Mouse (Mus musculus) kidney, adult 2 months (tissue): ENCODE data around the gene Svs5. TPM values are rescaled to one million over a fixed set of nuclear protein-coding genes. Genes with fewer than 3 reads are reported as not detected.

Source experiments
- DNase-seq: peaks from one replicate; pipeline ENCODE4 v3.0.0; 2021
- H3K27ac ChIP-seq: fragments of 200-500 bp; 2 replicates; pipeline ENCODE4 v1.5.1; 2012; ENCODE audit warnings: low read depth, low read length, control low read depth, inconsistent platforms; ENCODE audit not compliant: insufficient read depth
- H3K27me3 ChIP-seq: fragments of 200-500 bp; replicated peaks from 2 replicates; pipeline ENCODE4 v1.6.1; 2012; ENCODE audit warnings: mild to moderate bottlenecking, moderate library complexity, low read length, inconsistent platforms; ENCODE audit not compliant: control insufficient read depth, insufficient read depth
- H3K36me3 ChIP-seq: fragments of 200-500 bp; 2 replicates; pipeline ENCODE4 v1.6.1; 2012; ENCODE audit warnings: mild to moderate bottlenecking, moderate library complexity, low read length, inconsistent platforms; ENCODE audit not compliant: control insufficient read depth, insufficient read depth
- H3K4me1 ChIP-seq: fragments of 200-500 bp; 2 replicates; pipeline ENCODE4 v1.6.1; 2011; ENCODE audit warnings: low read length; ENCODE audit not compliant: control insufficient read depth, insufficient read depth
- H3K4me3 ChIP-seq: fragments of 200-500 bp; 2 replicates; pipeline ENCODE4 v1.5.1; 2011; ENCODE audit warnings: mild to moderate bottlenecking, low read depth, low read length, control low read depth; ENCODE audit not compliant: insufficient read depth
- CTCF ChIP-seq: fragments of 200-500 bp; conservative IDR thresholded peaks from 2 replicates; pipeline ENCODE4 v1.5.1; 2011; ENCODE audit warnings: low read depth, mild to moderate bottlenecking, control low read depth, low read length, moderate library complexity, mixed read lengths; ENCODE audit not compliant: insufficient read depth, insufficient read length
- POLR2A ChIP-seq: fragments of 200-500 bp; IDR thresholded peaks from one replicate; pipeline ENCODE4 v1.6.1; 2011; ENCODE audit warnings: low read depth, low read length, control low read depth
- WGBS: fragments of 180-500 bp; shearing (Covaris S2); methylation state at CpG from one replicate; pipeline ENCODE4 v1.1.7; 2018; 5-methylcytosine and 5-hydroxymethylcytosine counted together
- polyA plus RNA-seq: library from polyadenylated mRNA; depleted of rRNA; stranded (reverse); fragments of >200 nt; gene quantifications from 2 replicates; pipeline ENCODE4 v1.2.3, GENCODE M21; 2012

Svs5 gene
- polyA plus RNA-seq, 1 experiment = not detected

DNA sequence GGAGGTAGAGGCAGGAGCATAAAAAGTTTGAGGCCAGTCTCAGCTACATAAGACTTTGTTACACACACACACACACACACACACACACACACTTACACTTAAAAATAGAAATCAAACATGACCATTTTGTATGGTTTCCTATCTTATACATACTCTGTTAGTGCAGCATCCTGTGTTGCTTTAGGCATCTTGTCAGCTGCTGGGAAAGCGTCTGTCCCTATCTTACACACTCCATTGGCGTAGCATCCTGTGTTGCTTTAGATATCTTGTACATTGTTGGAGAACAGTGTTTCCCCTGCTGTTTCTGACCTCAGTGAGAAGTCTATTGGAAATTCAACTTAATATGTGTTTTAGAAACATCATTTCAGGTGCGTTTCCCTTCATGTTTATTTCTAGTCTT, 20.2 kb downstream of the Svs5 start:
- no peak overlapping the region for H3K4me3 ChIP-seq
- no peak overlapping the region for H3K27ac ChIP-seq
- TF ChIP-seq POLR2A (no peak), CTCF (no peak)
- H3K36me3 ChIP-seq = no peaks in the 10 kb centered on the region
- no peaks in the 10 kb centered on the region for H3K4me1 ChIP-seq
- DNase-seq = no peak
- WGBS = 87% methylated on average over 3 of the region's 3 CpGs
- H3K27me3 ChIP-seq = no peaks in the 10 kb centered on the region

DNA sequence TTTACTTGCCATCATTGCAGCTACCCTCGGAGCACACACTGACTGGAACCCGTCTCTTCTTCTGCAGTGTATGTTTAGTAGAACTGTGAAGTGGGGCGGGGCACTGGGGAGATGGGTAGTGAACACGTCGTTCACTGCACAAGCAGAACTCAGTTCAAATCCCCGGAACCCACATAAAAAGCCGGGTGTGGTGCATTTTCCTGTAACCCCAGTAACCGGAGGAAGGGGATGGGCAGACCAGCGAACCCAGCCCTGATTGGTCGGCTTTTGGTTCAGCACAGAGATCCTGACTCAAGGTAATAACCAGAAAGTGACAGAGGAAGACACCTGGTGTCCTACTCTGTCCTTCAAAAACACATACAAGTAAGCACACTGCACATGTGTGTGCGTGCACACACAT, 20.8 kb downstream of the Svs5 start:
- no peak overlapping the region for H3K27ac ChIP-seq
- TF ChIP-seq POLR2A (no peak), CTCF (no peak)
- no peaks in the 10 kb centered on the region for H3K27me3 ChIP-seq
- no peak overlapping the region for H3K4me3 ChIP-seq
- no peak for DNase-seq
- 89% methylated on average over 11 of the region's 11 CpGs for WGBS
- H3K36me3 ChIP-seq = no peaks in the 10 kb centered on the region
- no peaks in the 10 kb centered on the region for H3K4me1 ChIP-seq

DNA sequence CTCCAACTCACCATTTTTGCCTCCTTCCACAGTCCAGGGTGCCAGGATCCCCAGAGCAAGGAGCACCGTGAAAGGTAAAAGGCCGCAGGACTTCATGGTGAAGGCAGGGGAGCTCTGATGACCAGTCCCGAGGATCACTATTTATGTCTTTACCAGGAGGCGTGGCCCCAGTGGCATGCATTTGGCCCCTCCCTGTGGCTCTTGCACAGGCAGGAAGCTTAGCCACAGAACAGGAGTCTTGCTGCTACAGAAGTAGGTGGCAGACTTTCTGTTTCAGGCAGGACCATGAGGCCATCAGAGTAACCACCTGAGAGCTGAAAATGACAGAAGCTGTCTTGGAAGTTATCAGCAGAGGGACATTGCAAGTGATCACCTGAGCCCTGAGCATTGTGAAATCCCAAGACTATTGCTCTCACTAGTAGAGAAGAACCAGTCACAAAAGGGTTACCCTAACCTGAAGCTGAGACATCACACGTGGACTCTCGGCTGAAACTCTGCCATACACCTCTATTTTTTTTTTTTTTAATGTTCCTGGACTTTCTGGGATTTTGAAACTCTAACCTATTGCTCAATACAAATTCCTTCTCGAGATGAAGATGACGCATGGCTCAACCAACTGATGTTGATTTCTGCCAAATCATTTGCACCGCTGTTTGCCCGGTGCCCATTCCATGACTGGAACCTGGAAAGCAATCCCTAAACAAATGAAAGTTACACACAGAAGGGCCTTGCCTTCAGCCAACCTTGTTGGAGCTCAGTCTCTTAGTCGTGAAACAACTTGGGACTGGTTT, 23.8 kb downstream of the Svs5 start:
- H3K4me3 ChIP-seq = no peak overlapping the region
- H3K36me3 ChIP-seq = no peaks in the 10 kb centered on the region
- no peaks in the 10 kb centered on the region for H3K4me1 ChIP-seq
- H3K27ac ChIP-seq = no peak overlapping the region
- WGBS = 72% methylated on average over 11 of the region's 11 CpGs
- no peaks in the 10 kb centered on the region for H3K27me3 ChIP-seq
- TF ChIP-seq CTCF (no peak), POLR2A (no peak)
- no peak for DNase-seq

DNA sequence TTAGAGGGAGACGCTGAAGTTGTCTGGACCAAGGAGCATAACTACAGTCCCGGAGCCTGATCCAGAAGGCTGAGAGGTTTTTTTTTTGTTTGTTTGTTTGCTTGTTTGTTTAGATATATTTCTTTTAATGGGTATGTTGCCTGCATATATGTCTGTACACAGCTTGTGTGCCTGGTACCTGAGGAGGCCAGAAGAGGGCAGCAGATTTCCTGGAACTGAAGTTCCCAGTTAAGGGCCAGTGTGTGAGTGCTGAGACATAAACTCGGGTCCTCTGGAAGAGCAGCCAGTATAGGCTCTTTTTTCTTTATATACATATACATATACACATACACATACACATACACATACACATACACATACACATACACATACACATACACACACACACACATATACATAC, 25.8 kb downstream of the Svs5 start:
- Histone ChIP-seq H3K27ac (no peak overlapping the region), H3K4me3 (no peak overlapping the region), H3K4me1 (no peaks in the 10 kb centered on the region), H3K27me3 (no peaks in the 10 kb centered on the region), H3K36me3 (no peaks in the 10 kb centered on the region)
- 82% methylated on average over 3 of the region's 3 CpGs for WGBS
- DNase-seq = no peak
- TF ChIP-seq CTCF (peak; percentile 38), POLR2A (no peak)

DNA sequence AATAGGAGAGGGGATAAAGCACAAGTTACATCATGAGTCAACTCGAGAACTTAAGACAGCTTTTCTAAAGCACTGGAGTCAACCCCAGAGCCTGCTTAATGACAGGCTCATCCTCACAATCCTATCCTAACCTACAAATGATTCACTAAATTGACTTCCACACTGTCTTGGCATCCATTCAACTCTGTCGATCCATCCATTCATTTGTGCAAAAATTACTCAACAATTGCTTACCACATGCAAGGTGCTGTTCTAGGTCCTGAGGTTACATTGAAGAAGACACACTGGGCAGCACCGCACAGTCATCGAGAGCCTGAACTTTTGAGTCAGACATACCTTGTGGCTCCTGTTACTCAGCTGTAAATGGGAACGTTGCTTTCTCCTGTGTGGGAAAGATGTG, 26.5 kb downstream of the Svs5 start:
- no peaks in the 10 kb centered on the region for H3K36me3 ChIP-seq
- TF ChIP-seq CTCF = no peak
- TF ChIP-seq POLR2A = no peak
- no peak overlapping the region for H3K4me3 ChIP-seq
- 73% methylated on average over 5 of the region's 5 CpGs for WGBS
- no peaks in the 10 kb centered on the region for H3K4me1 ChIP-seq
- no peak overlapping the region for H3K27ac ChIP-seq
- H3K27me3 ChIP-seq = no peaks in the 10 kb centered on the region
- DNase-seq = no peak

DNA sequence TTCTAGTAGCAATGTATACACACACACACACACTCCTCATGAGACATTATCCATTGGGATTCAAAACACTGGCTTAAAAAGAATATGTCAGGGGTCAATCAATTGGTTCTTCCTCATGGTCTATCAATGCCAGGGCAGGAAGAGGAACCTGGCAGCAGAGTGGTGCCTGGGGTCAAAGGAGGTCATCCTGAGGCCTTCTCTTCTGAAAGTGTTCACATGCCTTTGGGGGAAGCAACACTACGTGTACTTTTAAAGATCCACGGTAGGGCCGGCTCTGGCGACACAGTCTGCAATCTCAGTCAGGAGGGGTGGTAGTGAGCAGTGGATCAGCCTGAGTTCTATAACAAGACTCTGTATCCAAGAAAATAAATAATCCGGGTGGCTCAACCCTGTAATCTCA, 27.1 kb downstream of the Svs5 start:
- H3K27me3 ChIP-seq = no peaks in the 10 kb centered on the region
- DNase-seq = no peak
- no peak overlapping the region for H3K27ac ChIP-seq
- 78% methylated on average over 5 of the region's 5 CpGs for WGBS
- no peaks in the 10 kb centered on the region for H3K4me1 ChIP-seq
- H3K36me3 ChIP-seq = no peaks in the 10 kb centered on the region
- no peak overlapping the region for H3K4me3 ChIP-seq
- TF ChIP-seq CTCF (no peak), POLR2A (no peak)

DNA sequence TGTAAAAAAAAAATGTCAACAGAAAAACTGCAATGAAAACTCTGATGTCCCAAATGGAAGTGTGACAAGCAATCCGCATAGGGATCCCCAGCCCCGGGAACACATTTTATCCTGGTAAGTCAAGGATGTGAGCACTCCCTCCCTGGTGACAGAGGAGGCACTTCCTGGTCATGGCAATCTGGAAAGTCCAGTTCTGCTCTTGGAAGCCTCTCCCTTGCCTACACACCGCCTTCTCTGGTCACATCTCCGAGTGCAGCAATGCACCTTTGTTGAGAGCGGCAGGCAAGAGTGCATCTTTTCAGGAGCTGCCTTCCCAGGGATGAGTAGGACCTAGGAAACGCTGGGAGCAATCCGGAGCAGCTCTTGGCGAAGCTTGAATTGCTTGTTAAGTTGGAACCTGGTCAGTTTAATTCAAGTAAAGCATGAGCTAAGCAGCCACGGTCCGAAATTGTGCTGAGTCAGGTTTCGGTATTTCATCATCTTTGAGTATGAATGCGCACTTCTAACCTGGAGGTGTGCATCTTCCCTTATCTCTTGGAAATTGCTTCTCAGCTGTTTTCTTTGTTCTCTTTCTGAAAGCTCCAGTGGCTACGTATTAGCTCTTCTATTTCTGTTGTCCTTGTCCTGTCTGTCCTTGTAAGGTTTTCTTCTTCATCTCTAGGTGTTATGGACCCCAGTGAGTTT, 28.6 kb downstream of the Svs5 start:
- TF ChIP-seq POLR2A = no peak
- no peak for TF ChIP-seq CTCF
- DNase-seq = no peak
- no peaks in the 10 kb centered on the region for H3K36me3 ChIP-seq
- H3K27me3 ChIP-seq = no peaks in the 10 kb centered on the region
- no peak overlapping the region for H3K27ac ChIP-seq
- H3K4me3 ChIP-seq = no peak overlapping the region
- H3K4me1 ChIP-seq = no peaks in the 10 kb centered on the region
- WGBS = 41% methylated on average over 13 of the region's 13 CpGs
